Mouse (Mus musculus) heart, adult 8-10 months (tissue): ENCODE data around the gene Rapgef5. TPM values are rescaled to one million over a fixed set of nuclear protein-coding genes. Genes with fewer than 3 reads are reported as not detected.
"Not testable (repeated sequence)": the region's sequence is repeated elsewhere in the genome, so short reads cannot be mapped to it uniquely, and the experiment has no call there.

Experiments
- DNase-seq: peaks from one replicate; pipeline ENCODE4 v3.0.0; 2022; ENCODE audit warnings: low spot score
- total RNA-seq, 4 experiments: library from RNA; stranded (reverse); gene quantifications; 2 replicates each; pipeline ENCODE4 v1.2.4; 2022

The Rapgef5 gene
- total RNA-seq, 4 experiments from 2014 or later = 27.1 to 39.3 (median 35.8) TPM

GRCm38 (mm10) chr12:117763247-117763646, 247.0 kb downstream of the Rapgef5 start:
- peak; percentile 58 for DNase-seq

- peak; percentile 90 for DNase-seq
These were observed 248.6 kb downstream of the Rapgef5 start for GRCm38 (mm10) chr12:117764839-117765238.

GRCm38 (mm10) chr12:117769113-117769512, 252.8 kb downstream of the Rapgef5 start:
- DNase-seq = peak; percentile 62

- DNase-seq = no peak
These were observed 253.9 kb downstream of the Rapgef5 start for GRCm38 (mm10) chr12:117770211-117770610.

- no peak for DNase-seq
These were observed 254.9 kb downstream of the Rapgef5 start for GRCm38 (mm10) chr12:117771156-117771555.

GRCm38 (mm10) chr12:117772638-117773037, 256.4 kb downstream of the Rapgef5 start:
- DNase-seq = no peak

GRCm38 (mm10) chr12:117776841-117777240, 260.6 kb downstream of the Rapgef5 start:
- DNase-seq = no peak

- DNase-seq = no peak
These were observed 265.1 kb downstream of the Rapgef5 start for GRCm38 (mm10) chr12:117781360-117781759.

- DNase-seq = no peak
These were observed 267.1 kb downstream of the Rapgef5 start for GRCm38 (mm10) chr12:117783426-117783825.

GRCm38 (mm10) chr12:117786621-117787020, 270.3 kb downstream of the Rapgef5 start:
- no peak for DNase-seq

- DNase-seq = no peak
These were observed 272.3 kb downstream of the Rapgef5 start for GRCm38 (mm10) chr12:117788513-117789011.

- DNase-seq = no peak
These were observed 272.7 kb downstream of the Rapgef5 start for GRCm38 (mm10) chr12:117789017-117789416.

GRCm38 (mm10) chr12:117795303-117795702, 279.0 kb downstream of the Rapgef5 start:
- DNase-seq = no peak

GRCm38 (mm10) chr12:117803989-117804388, 287.7 kb downstream of the Rapgef5 start, which contains the start of gene Cdca7l:
Gene Cdca7l, plus strand, starts transcription at chr12:117804289.
- not testable (repeated sequence) for DNase-seq

GRCm38 (mm10) chr12:117805576-117805975, 289.3 kb downstream of the Rapgef5 start:
- no peak for DNase-seq

- no peak for DNase-seq
These were observed 289.8 kb downstream of the Rapgef5 start for GRCm38 (mm10) chr12:117806007-117806451.

- DNase-seq = no peak
These were observed 290.2 kb downstream of the Rapgef5 start for GRCm38 (mm10) chr12:117806470-117806869.

GRCm38 (mm10) chr12:117807637-117808036, 291.4 kb downstream of the Rapgef5 start:
- no peak for DNase-seq

GRCm38 (mm10) chr12:117808355-117809326, 292.4 kb downstream of the Rapgef5 start:
- DNase-seq = no peak
